Mouse (Mus musculus) heart, adult 8-10 months (tissue): Measurements from ENCODE around the gene Fcnb. TPM values are rescaled to one million over a fixed set of nuclear protein-coding genes. Genes with fewer than 3 reads are reported as not detected.

ENCODE experiments used
- DNase-seq: peaks from one replicate; pipeline ENCODE4 v3.0.0; 2022; ENCODE audit warnings: low spot score
- total RNA-seq, 4 experiments: library from RNA; stranded (reverse); gene quantifications; 2 replicates each; pipeline ENCODE4 v1.2.4; 2022

Gene Fcnb
- total RNA-seq, 4 experiments from 2014 or later: not detected

- DNase-seq: no peak
These were observed 1.4 kb upstream of the Fcnb start for GRCm38 (mm10) chr2:28086112-28086511.

GRCm38 (mm10) chr2:28075616-28076187, 9.0 kb downstream of the Fcnb start:
- no peak for DNase-seq

- no peak for DNase-seq
These were observed 16.2 kb downstream of the Fcnb start for GRCm38 (mm10) chr2:28068537-28068878.

GRCm38 (mm10) chr2:28067821-28068536, 16.7 kb downstream of the Fcnb start:
- no peak for DNase-seq

GRCm38 (mm10) chr2:28067175-28067574, 17.5 kb downstream of the Fcnb start:
- no peak for DNase-seq

GRCm38 (mm10) chr2:28066686-28067085, 18.0 kb downstream of the Fcnb start:
- DNase-seq: no peak

- no peak for DNase-seq
These were observed 19.5 kb downstream of the Fcnb start for GRCm38 (mm10) chr2:28065081-28065651.

- no peak for DNase-seq
These were observed 20.2 kb downstream of the Fcnb start for GRCm38 (mm10) chr2:28064339-28065080.

GRCm38 (mm10) chr2:28063711-28064338, 20.9 kb downstream of the Fcnb start:
- DNase-seq: no peak

GRCm38 (mm10) chr2:28059922-28060321, 24.8 kb downstream of the Fcnb start:
- DNase-seq: no peak

GRCm38 (mm10) chr2:28047092-28047491, 37.6 kb downstream of the Fcnb start:
- no peak for DNase-seq

GRCm38 (mm10) chr2:28046311-28046710, 38.4 kb downstream of the Fcnb start:
- DNase-seq: no peak

- DNase-seq: no peak
These were observed 39.6 kb downstream of the Fcnb start for GRCm38 (mm10) chr2:28044920-28045598.

GRCm38 (mm10) chr2:28040466-28040865, 44.2 kb downstream of the Fcnb start:
- DNase-seq: no peak

GRCm38 (mm10) chr2:28039647-28040325, 44.9 kb downstream of the Fcnb start:
- DNase-seq: no peak

- peak; percentile 40 for DNase-seq
These were observed 46.1 kb downstream of the Fcnb start for GRCm38 (mm10) chr2:28038391-28039096.

- no peak for DNase-seq
These were observed 46.9 kb downstream of the Fcnb start for GRCm38 (mm10) chr2:28037505-28038390.

- DNase-seq: no peak
These were observed 47.9 kb downstream of the Fcnb start for GRCm38 (mm10) chr2:28036788-28037187.

- no peak for DNase-seq
These were observed 50.5 kb downstream of the Fcnb start for GRCm38 (mm10) chr2:28034011-28034710.
